Mouse (Mus musculus): Measurements from ENCODE around the gene Mpzl3. TPM values are rescaled to one million over a fixed set of nuclear protein-coding genes. Genes with fewer than 3 reads are reported as not detected.
A peak's percentile ranks its signal among the peaks of the same experiment; 100 is the strongest.

Mpzl3 gene
- total RNA-seq, 2 experiments from 2014 or later = 4.2 to 4.7 TPM

DNA sequence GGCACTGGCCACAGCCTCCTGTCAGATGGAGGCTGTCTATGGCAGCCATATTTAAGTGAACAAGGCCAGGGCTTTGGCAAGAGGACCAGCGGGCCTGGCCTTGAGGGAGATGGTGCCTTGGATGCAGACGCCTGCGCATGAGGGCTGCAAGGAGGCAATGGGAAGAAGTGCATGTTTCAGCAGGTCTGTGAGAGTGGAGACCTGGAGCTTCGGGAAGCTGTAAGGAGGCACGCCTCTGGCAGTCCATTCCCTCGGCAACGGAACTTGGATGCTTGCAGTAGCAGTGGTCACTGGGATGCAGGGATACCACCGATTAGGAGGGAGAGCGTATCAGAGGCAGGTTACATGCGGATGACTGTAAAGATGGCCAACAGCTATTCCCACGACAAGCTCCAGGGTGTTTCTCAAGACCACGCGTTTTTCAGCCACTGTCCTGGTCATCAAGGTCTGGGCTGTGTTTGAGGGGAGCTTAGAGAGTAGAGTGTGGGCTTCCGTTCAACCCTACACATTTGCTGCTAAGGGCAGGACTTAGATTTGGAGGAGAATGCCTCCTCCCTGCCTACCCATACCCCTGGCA is 65.1 kb downstream of the Mpzl3 start:
- Histone ChIP-seq H3K4me3 (peak overlapping the region; percentile 29; the same call in 1 of the 2 replicates), H3K27ac (peak overlapping the region; percentile 97)
- DNase-seq (ENCODE audit: low spot score in 2 of 2) = no peak
- no peak for TF ChIP-seq CTCF (conservative IDR thresholded peaks at IDR 0.05)

- H3K4me3 ChIP-seq = peak overlapping the region; percentile 29; the same call in 1 of the 2 replicates
- DNase-seq (ENCODE audit: low spot score in 2 of 2) = no peak
- no peak for TF ChIP-seq CTCF (conservative IDR thresholded peaks at IDR 0.05)
- H3K27ac ChIP-seq = peak overlapping the region; percentile 97
Measured at GRCm38 (mm10) chr9:45120567-45120966, 65.6 kb downstream of the Mpzl3 start.

GRCm38 (mm10) chr9:45121001-45121400 is 66.0 kb downstream of the Mpzl3 start:
- H3K27ac ChIP-seq = peak overlapping the region; percentile 97
- no peak for DNase-seq (ENCODE audit: low spot score in 2 of 2)
- TF ChIP-seq CTCF (conservative IDR thresholded peaks at IDR 0.05) = no peak
- peak overlapping the region; percentile 19; the same call in 1 of the 2 replicates for H3K4me3 ChIP-seq

GRCm38 (mm10) chr9:45121769-45122168 is 66.8 kb downstream of the Mpzl3 start:
- peak; percentile 87 for TF ChIP-seq CTCF (conservative IDR thresholded peaks at IDR 0.05)
- Histone ChIP-seq H3K27ac (peak overlapping the region; percentile 97), H3K4me3 (peak overlapping the region; percentile 43)
- peak; percentile 77 for DNase-seq (ENCODE audit: low spot score in 2 of 2)

DNA sequence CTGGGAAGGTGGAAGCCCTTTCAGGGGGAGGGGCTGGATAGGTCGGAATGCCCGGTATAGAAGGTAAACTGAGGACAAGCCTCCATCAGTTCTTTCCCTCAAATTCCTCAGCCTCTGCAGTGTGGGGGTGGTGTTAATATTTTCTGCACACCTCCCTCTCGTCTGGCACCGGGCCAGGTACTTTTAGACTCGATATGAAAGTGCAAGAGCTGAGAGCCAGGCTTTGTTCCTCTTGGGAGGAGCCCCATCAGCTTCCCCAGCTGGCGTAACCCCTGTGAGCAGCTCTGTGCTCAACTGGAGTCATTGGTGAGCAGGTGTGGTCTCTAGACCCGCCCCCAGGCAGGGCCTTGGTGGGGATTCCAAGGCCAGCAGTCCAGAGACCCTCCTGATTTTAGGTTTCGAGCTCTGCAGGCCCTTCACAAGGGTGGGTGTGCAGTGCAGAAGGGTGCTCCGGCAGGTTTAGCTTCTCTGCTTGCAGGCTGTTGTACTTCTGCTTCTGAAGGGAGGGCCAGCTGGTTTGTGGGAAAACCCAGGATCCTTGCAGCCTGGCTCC is 67.3 kb downstream of the Mpzl3 start:
- Histone ChIP-seq H3K4me3 (peak overlapping the region; percentile 43), H3K27ac (peak overlapping the region; percentile 97)
- TF ChIP-seq CTCF (conservative IDR thresholded peaks at IDR 0.05) = no peak
- DNase-seq (ENCODE audit: low spot score in 2 of 2) = peak; percentile 68 to 76

- DNase-seq (ENCODE audit: low spot score in 2 of 2) = no peak
- Histone ChIP-seq H3K4me3 (no peak overlapping the region), H3K27ac (no peak overlapping the region)
- TF ChIP-seq CTCF (conservative IDR thresholded peaks at IDR 0.05) = no peak
Measured at GRCm38 (mm10) chr9:45125211-45125610, 70.2 kb downstream of the Mpzl3 start.

DNA sequence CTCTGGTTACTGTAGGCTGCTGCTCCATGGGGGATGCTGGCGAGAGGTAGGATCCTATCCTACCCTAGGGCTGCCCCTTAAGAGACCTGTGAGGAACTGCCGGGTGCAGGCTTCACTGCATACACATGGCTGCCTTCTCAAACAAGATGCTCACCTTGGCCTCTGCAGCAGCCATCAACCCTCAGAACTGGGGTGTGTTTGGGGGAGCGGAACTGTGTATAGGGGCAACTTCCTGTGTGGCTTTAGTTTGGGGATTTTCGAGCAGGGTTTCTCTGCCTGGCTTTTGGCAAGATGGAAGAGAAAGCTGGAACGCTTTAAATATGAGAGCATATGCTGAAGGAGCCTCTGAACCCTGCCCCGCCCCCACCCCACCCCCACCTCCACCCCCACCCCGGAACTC is 72.0 kb downstream of the Mpzl3 start:
- no peak for DNase-seq (ENCODE audit: low spot score in 2 of 2)

More for the DNA sequence above, 72.0 kb downstream of the Mpzl3 start:
- H3K4me3 ChIP-seq = no peak overlapping the region
- H3K27ac ChIP-seq = no peak overlapping the region
- no peak for TF ChIP-seq CTCF (conservative IDR thresholded peaks at IDR 0.05)

Other genes starting within 250 kb of the Mpzl3 start
- 10 to 100 TPM; 68.3 to 80.7 TPM for gene Kmt2a, start 173.9 kb upstream of the Mpzl3 start, total RNA-seq (2021)
- gene Atp5l, start 134.4 kb upstream of the Mpzl3 start, total RNA-seq (2021) = 100 to 1,000 TPM; 309 to 349 TPM
- 10 to 100 TPM; 73.0 to 75.2 TPM for gene Ube4a, start 89.6 kb upstream of the Mpzl3 start, total RNA-seq (2021)
- gene Cd3g, start 74.8 kb upstream of the Mpzl3 start, total RNA-seq (2021) = not detected
- gene Cd3d, start 73.4 kb upstream of the Mpzl3 start, total RNA-seq (2021) = not detected
- not detected for gene Cd3e, start 45.6 kb upstream of the Mpzl3 start, total RNA-seq (2021)
- under 1 TPM; 0.54 to 0.90 TPM for gene Mpzl2, start 15.4 kb upstream of the Mpzl3 start, total RNA-seq (2021)
- gene Jaml, start 24.0 kb downstream of the Mpzl3 start, total RNA-seq (2021) = 1 to 10 TPM in 1 of 2 experiments, not detected in 1; 1.3 TPM
- gene Scn2b, start 62.6 kb downstream of the Mpzl3 start, total RNA-seq (2021) = 100 to 1,000 TPM; 245 to 254 TPM
- 10 to 100 TPM; 10.9 to 12.1 TPM for gene Scn4b, start 83.2 kb downstream of the Mpzl3 start, total RNA-seq (2021)
- gene BC049352, start 126.8 kb downstream of the Mpzl3 start, total RNA-seq (2021) = under 1 TPM; 0.44 to 0.72 TPM
- gene Tmprss4, start 148.9 kb downstream of the Mpzl3 start, total RNA-seq (2021) = not detected
- gene Il10ra, start 214.0 kb downstream of the Mpzl3 start, total RNA-seq (2021) = 1 to 10 TPM; 2.4 to 2.6 TPM

All from layer of hippocampus, adult 2 months (tissue).